Mouse (Mus musculus) inflammation-experienced regulatory T-cells (primary cell): ENCODE measurements around the gene Krt6b. TPM values are rescaled to one million over a fixed set of nuclear protein-coding genes. Genes with fewer than 3 reads are reported as not detected.

Experiments used
- polyA plus RNA-seq, 2 experiments: library from polyadenylated mRNA; unstranded; fragments of 100-300 nt; shearing (Covaris generic); gene quantifications; one replicate each; pipeline ENCODE4 v1.2.1; 2017

Krt6b gene
- polyA plus RNA-seq, result not detected

DNA sequence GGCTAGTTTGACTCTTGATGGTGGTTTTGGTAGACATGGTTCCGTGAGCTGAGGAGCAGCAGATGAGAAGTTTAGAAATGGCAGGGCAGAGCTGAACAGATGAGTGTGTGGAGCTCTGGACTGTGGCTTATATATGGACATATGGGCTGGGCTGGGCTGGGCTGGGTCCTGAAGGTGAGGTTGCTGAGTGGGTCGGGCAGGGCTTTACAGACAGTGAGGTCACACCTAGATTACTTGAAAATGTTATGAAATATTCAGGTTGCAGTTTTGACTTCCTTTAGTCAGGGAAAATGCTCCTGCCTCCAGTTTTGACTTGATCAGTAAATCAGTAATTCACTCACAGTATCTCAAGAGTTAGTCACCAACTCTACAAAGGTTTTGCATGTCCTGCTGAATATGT is at the start of gene Krt6b:
TSS of gene Krt6b (minus strand) at position 101 of the 400 bp plus-strand sequence.

GRCm38 (mm10) chr15:101712720-101713119 is 32.6 kb upstream of the Krt6b start, which contains the start of gene Krt5:
Krt5 (minus strand) TSS chr15:101712898.

DNA sequence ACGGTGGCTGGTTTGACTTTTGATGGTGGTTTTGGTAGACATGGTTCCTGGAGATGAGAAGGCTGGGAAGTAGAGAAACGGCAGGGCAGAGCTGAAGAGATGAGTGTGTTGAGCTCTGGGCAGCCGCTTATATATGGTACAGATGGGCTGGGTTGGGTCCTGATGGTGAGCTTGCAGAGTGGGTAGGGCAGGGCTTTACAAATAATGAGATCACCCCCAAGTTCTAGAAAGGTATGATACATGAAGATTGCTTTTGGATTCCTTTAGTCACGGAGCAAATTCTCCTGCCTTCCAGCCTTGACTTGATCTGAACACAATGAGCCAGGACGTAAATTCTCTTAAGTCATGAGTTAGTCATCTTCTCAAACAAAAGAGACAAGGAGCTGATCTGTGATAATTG is 14.1 kb upstream of the Krt6b start, which contains the start of gene Krt6a:
TSS of gene Krt6a (minus strand) at position 101 of the 400 bp plus-strand sequence.

GRCm38 (mm10) chr15:101647280-101647679 is 32.8 kb downstream of the Krt6b start, which contains the start of gene Gm5478:
Gm5478 (minus strand) TSS chr15:101647380.

GRCm38 (mm10) chr15:101627884-101628283 is 52.2 kb downstream of the Krt6b start, which contains the start of gene Gm5414:
Gm5414 (minus strand) TSS chr15:101628188.

Other genes with a start within 250 kb of the Krt6b start
- gene Krt87, start 241.5 kb downstream of the Krt6b start, polyA plus RNA-seq, result under 1 TPM in 1 of 2 experiments, not detected in 1; 0.23 TPM
- not detected for gene Krt88, start 232.5 kb downstream of the Krt6b start, polyA plus RNA-seq
- gene Krt81, start 216.5 kb downstream of the Krt6b start, polyA plus RNA-seq, result not detected
- under 1 TPM in 1 of 2 experiments, not detected in 1; 0.11 TPM for gene Krt86, start 206.8 kb downstream of the Krt6b start, polyA plus RNA-seq
- 1 to 10 TPM; 1.4 to 3.3 TPM for gene Krt83, start 188.8 kb downstream of the Krt6b start, polyA plus RNA-seq
- not detected for gene Gm49425, start 163.0 kb downstream of the Krt6b start, polyA plus RNA-seq
- 1 to 10 TPM in 1 of 2 experiments, under 1 TPM in 1; 0.10 to 1.6 TPM for gene Krt84, start 147.5 kb downstream of the Krt6b start, polyA plus RNA-seq
- gene Krt82, start 129.6 kb downstream of the Krt6b start, polyA plus RNA-seq, result not detected
- gene Krt90, start 117.3 kb downstream of the Krt6b start, polyA plus RNA-seq, result under 1 TPM in 1 of 2 experiments, not detected in 1; 0.15 TPM
- 1 to 10 TPM in 1 of 2 experiments, under 1 TPM in 1; 0.14 to 1.3 TPM for gene Krt75, start 106.4 kb downstream of the Krt6b start, polyA plus RNA-seq
- gene Gm5414, start 52.1 kb downstream of the Krt6b start, polyA plus RNA-seq, result under 1 TPM in 1 of 2 experiments, not detected in 1; 0.10 TPM
- not detected for gene Gm5478, start 32.9 kb downstream of the Krt6b start, polyA plus RNA-seq
- under 1 TPM in 1 of 2 experiments, not detected in 1; 0.16 TPM for gene Krt6a, start 14.0 kb upstream of the Krt6b start, polyA plus RNA-seq
- gene Krt5, start 32.6 kb upstream of the Krt6b start, polyA plus RNA-seq, result under 1 TPM in 1 of 2 experiments, not detected in 1; 0.07 TPM
- gene Krt71, start 62.8 kb upstream of the Krt6b start, polyA plus RNA-seq, result under 1 TPM in 1 of 2 experiments, not detected in 1; 0.23 TPM
- under 1 TPM; 0.08 to 0.43 TPM for gene Krt72, start 106.2 kb upstream of the Krt6b start, polyA plus RNA-seq
- under 1 TPM; 0.12 to 0.18 TPM for gene Krt73, start 122.1 kb upstream of the Krt6b start, polyA plus RNA-seq
- gene Krt2, start 137.9 kb upstream of the Krt6b start, polyA plus RNA-seq, result under 1 TPM; 0.06 to 0.92 TPM
- under 1 TPM; 0.12 to 0.22 TPM for gene Krt1, start 170.5 kb upstream of the Krt6b start, polyA plus RNA-seq
- gene Krt77, start 189.4 kb upstream of the Krt6b start, polyA plus RNA-seq, result not detected
- under 1 TPM in 1 of 2 experiments, not detected in 1; 0.61 TPM for gene Krt76, start 212.6 kb upstream of the Krt6b start, polyA plus RNA-seq
- under 1 TPM; 0.07 to 0.56 TPM for gene Krt4, start 244.4 kb upstream of the Krt6b start, polyA plus RNA-seq